In the genomic region with DNA sequence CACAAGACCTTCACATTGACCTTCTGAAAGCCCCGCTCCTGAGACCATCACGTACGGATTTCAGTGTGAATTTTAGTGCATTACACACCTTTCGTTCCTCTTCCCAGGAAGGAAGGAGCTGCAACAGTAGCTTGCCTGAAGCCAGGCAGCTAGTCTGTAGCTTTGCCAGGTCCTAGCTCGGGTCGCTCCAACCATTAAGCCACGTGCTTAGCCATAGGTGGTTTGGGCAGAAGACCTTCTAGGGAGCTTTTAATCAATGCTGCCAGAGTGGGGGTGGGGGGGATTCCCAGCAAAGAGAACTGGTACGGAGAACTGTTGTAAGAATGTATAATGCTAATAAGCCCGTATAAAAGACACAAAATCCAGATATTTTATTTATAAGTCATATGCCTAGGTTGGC, we compare ENCODE assay signal across 26 mouse cellular contexts. TPM values are rescaled to one million over a fixed set of nuclear protein-coding genes. Genes with fewer than 3 reads are reported as not detected.
DNase-seq lines count a peak whose midpoint lies in the region; ATAC-seq and TF ChIP-seq lines count a peak whose summit lies in the region.
"Had no signal": no experiment of that assay in that cellular context is flagged by ENCODE, and none has a peak within 500 bp of the region (broad histone marks: within the 10 kb centered on the region; RNA-seq: fewer than 3 reads in every experiment).

No protein-coding gene starts in this region.

- H3K9ac ChIP-seq in liver, postnatal 0 days (replicated peaks), result no peak overlapping the region
- no peak overlapping the region for H3K9ac ChIP-seq in liver, embryonic 11.5 days (ENCODE audit: low read depth, low read length)
- no peak overlapping the region for H3K9ac ChIP-seq in stomach, postnatal 0 days (ENCODE audit: low read length)
- H3K9ac ChIP-seq: embryonic facial prominence, embryonic 13.5 days; hindbrain, embryonic 13.5 days; liver, embryonic 15.5 days; lung, embryonic 15.5 days; midbrain, embryonic 12.5 days; neural tube, embryonic 13.5 days had no signal

- peak; percentile 83 for DNase-seq in heart, adult 11 months
- no peak for DNase-seq in heart, postnatal 14 days
- DNase-seq in liver, postnatal 0 days, result peak; percentile 8
- DNase-seq in liver, embryonic 11.5 days (ENCODE audit: low spot score), result no peak
- peak; percentile 5 for DNase-seq in embryonic facial prominence, embryonic 10.5 days (ENCODE audit: low spot score)
- no peak for DNase-seq in stomach, postnatal 0 days (ENCODE audit: low spot score)
- DNase-seq in lung, postnatal 10 days, result no peak
- DNase-seq: adrenal gland, postnatal 10 days; cerebellum, adult 9-10 months; embryo, embryonic 11 days; gastrocnemius, adult 2 months; kidney, adult 8-10 months; kidney, postnatal 4 days; layer of hippocampus, postnatal 36 days; liver; lung, postnatal 36 days had no signal

- no peak for TF ChIP-seq EP300 in liver, postnatal 0 days (IDR thresholded peaks at IDR 0.05; ENCODE audit: low read depth)
- no peak for TF ChIP-seq EP300 in stomach, postnatal 0 days (optimal IDR thresholded peaks at IDR 0.05)

- no peaks in the 10 kb centered on the region; the same call in 1 of the 2 replicates for H3K4me1 ChIP-seq in liver, postnatal 0 days (ENCODE audit: insufficient read depth)
- no peaks in the 10 kb centered on the region for H3K4me1 ChIP-seq in liver, embryonic 11.5 days (replicated peaks; ENCODE audit: control insufficient read depth, insufficient read depth, low read length)
- peaks cover 25% of the 10 kb centered on the region for H3K4me1 ChIP-seq in embryonic facial prominence, embryonic 10.5 days
- no peaks in the 10 kb centered on the region for H3K4me1 ChIP-seq in stomach, postnatal 0 days (replicated peaks; ENCODE audit: control insufficient read depth, insufficient read depth)
- H3K4me1 ChIP-seq: liver, embryonic 15.5 days had no signal

- intact Hi-C loops in heart, postnatal 14 days (cut with DNase I), result no loop called here

- 72% methylated on average over 9 of the region's 9 CpGs for WGBS in liver, postnatal 0 days (ENCODE audit: insufficient replicate concordance)
- WGBS in liver, embryonic 11.5 days, result 74% methylated on average over 9 of the region's 9 CpGs
- 86% methylated on average over 9 of the region's 9 CpGs for whole genome bisulfite sequencing in embryonic facial prominence, embryonic 10.5 days
- 63% methylated on average over 9 of the region's 9 CpGs for WGBS in stomach, postnatal 0 days

- no peak for ATAC-seq in liver, postnatal 0 days
- ATAC-seq in liver, embryonic 11.5 days (replicated peaks; ENCODE audit: low FRiP score), result no peak
- no peak for ATAC-seq in stomach, postnatal 0 days (ENCODE audit: low FRiP score, low TSS enrichment)
- ATAC-seq: forebrain, embryonic 16.5 days; Patski had no signal

- H3K27me3 ChIP-seq in liver, postnatal 0 days (ENCODE audit: insufficient read depth, low read length), result no peaks in the 10 kb centered on the region
- H3K27me3 ChIP-seq in liver, embryonic 11.5 days (replicated peaks; ENCODE audit: control insufficient read depth, insufficient read depth, low read length), result no peaks in the 10 kb centered on the region
- H3K27me3 ChIP-seq in embryonic facial prominence, embryonic 10.5 days (replicated peaks; ENCODE audit: low read depth, poor library complexity, severe bottlenecking), result no peaks in the 10 kb centered on the region
- H3K27me3 ChIP-seq in stomach, postnatal 0 days (ENCODE audit: control insufficient read depth, insufficient read depth, low read length), result no peaks in the 10 kb centered on the region
- H3K27me3 ChIP-seq: embryonic facial prominence, embryonic 13.5 days; hindbrain, embryonic 13.5 days; liver, embryonic 15.5 days; lung, embryonic 15.5 days; midbrain, embryonic 12.5 days; neural tube, embryonic 13.5 days; Patski had no signal

- no peak overlapping the region for H3K27ac ChIP-seq in liver, postnatal 0 days (ENCODE audit: low read depth)
- H3K27ac ChIP-seq in liver, embryonic 11.5 days (ENCODE audit: low read depth, low read length), result no peak overlapping the region
- no peak overlapping the region for H3K27ac ChIP-seq in embryonic facial prominence, embryonic 10.5 days (replicated peaks)
- H3K27ac ChIP-seq in stomach, postnatal 0 days (replicated peaks), result peak overlapping the region; percentile 81; the same call in 1 of the 2 replicates
- H3K27ac ChIP-seq: embryonic facial prominence, embryonic 13.5 days; hindbrain, embryonic 13.5 days; kidney, postnatal 0 days; liver, embryonic 15.5 days; lung, embryonic 15.5 days; midbrain, embryonic 12.5 days had no signal

- H3K4me3 ChIP-seq in liver, postnatal 0 days (ENCODE audit: low read depth, low read length), result no peak overlapping the region
- H3K4me3 ChIP-seq in liver, embryonic 11.5 days (ENCODE audit: low read depth, low read length), result no peak overlapping the region
- H3K4me3 ChIP-seq in embryonic facial prominence, embryonic 10.5 days, result no peak overlapping the region
- no peak overlapping the region for H3K4me3 ChIP-seq in stomach, postnatal 0 days (ENCODE audit: low read depth, low read length)
- H3K4me3 ChIP-seq: embryonic facial prominence, embryonic 13.5 days; gastrocnemius, adult 2 months; hindbrain, embryonic 13.5 days; liver, embryonic 15.5 days; lung, embryonic 15.5 days; midbrain, embryonic 12.5 days; neural tube, embryonic 13.5 days had no signal

- H3K9me3 ChIP-seq in liver, postnatal 0 days (ENCODE audit: low read length), result no peaks in the 10 kb centered on the region
- H3K9me3 ChIP-seq in liver, embryonic 11.5 days (ENCODE audit: control insufficient read depth, low read length), result no peaks in the 10 kb centered on the region
- no peaks in the 10 kb centered on the region for H3K9me3 ChIP-seq in embryonic facial prominence, embryonic 10.5 days
- no peaks in the 10 kb centered on the region for H3K9me3 ChIP-seq in stomach, postnatal 0 days (ENCODE audit: control insufficient read depth, low read length)
- H3K9me3 ChIP-seq: embryonic facial prominence, embryonic 13.5 days; hindbrain, embryonic 13.5 days; liver, embryonic 15.5 days; lung, embryonic 15.5 days; midbrain, embryonic 12.5 days; neural tube, embryonic 13.5 days had no signal

- H3K4me2 ChIP-seq in liver, postnatal 0 days (ENCODE audit: low read depth, low read length), result no peak overlapping the region
- no peak overlapping the region for H3K4me2 ChIP-seq in liver, embryonic 11.5 days
- H3K4me2 ChIP-seq in stomach, postnatal 0 days (replicated peaks; ENCODE audit: low read depth), result no peak overlapping the region
- H3K4me2 ChIP-seq: embryonic facial prominence, embryonic 13.5 days; hindbrain, embryonic 13.5 days; liver, embryonic 15.5 days; lung, embryonic 15.5 days; midbrain, embryonic 12.5 days; neural tube, embryonic 13.5 days had no signal

- no peaks in the 10 kb centered on the region for H3K36me3 ChIP-seq in liver, postnatal 0 days (replicated peaks; ENCODE audit: insufficient read depth, low read length)
- H3K36me3 ChIP-seq in liver, embryonic 11.5 days (ENCODE audit: control insufficient read depth, insufficient read depth, low read length), result no peaks in the 10 kb centered on the region
- H3K36me3 ChIP-seq in embryonic facial prominence, embryonic 10.5 days (replicated peaks), result no peaks in the 10 kb centered on the region
- H3K36me3 ChIP-seq in stomach, postnatal 0 days (ENCODE audit: control insufficient read depth, insufficient read depth, low read length), result no peaks in the 10 kb centered on the region
- H3K36me3 ChIP-seq: embryonic facial prominence, embryonic 13.5 days; hindbrain, embryonic 13.5 days; liver, embryonic 15.5 days; lung, embryonic 15.5 days; midbrain, embryonic 12.5 days; neural tube, embryonic 13.5 days had no signal

- TF ChIP-seq CTCF in liver, postnatal 0 days (IDR thresholded peaks at IDR 0.05; ENCODE audit: low read depth), result no peak
- TF ChIP-seq CTCF in stomach, postnatal 0 days (IDR thresholded peaks at IDR 0.05; ENCODE audit: low read depth), result no peak

RNA-seq across cellular contexts. Expression of a gene that starts 27.6 kb away (rescaled TPM):
- total RNA-seq in heart, postnatal 14 days (2021), result 1 to 10 TPM; 1.3 to 1.8 TPM
- 0.05 and 0.13 TPM in 2 replicates for polyA plus RNA-seq in liver, postnatal 0 days (2015; fragmentation: Nextera tagmentation; extraction: Ambion mirVana)
- 0.16 and 0.18 TPM in 2 replicates for polyA plus RNA-seq in liver, embryonic 11.5 days (2014; fragmentation: Nextera tagmentation; extraction: Ambion mirVana)
- 0.24 and 0.28 TPM in 2 replicates for polyA plus RNA-seq in embryonic facial prominence, embryonic 10.5 days (2016; fragmentation: Nextera tagmentation; extraction: Ambion mirVana)
- 2.2 and 3.1 TPM in 2 replicates for polyA plus RNA-seq in stomach, postnatal 0 days (2015; fragmentation: Nextera tagmentation; extraction: Ambion mirVana)
- total RNA-seq: megakaryocyte, adult 5-6 weeks had no signal

Comparison
In these comparisons a context has a peak if more than half of its experiments do, and no peak if none do; other contexts are left out.
1. DNase-seq: peak in heart, adult 11 months (single experiment), liver, postnatal 0 days (single experiment) and embryonic facial prominence, embryonic 10.5 days (single experiment); none in heart, postnatal 14 days (0 of 2), liver, embryonic 11.5 days (single experiment), stomach, postnatal 0 days (single experiment) and lung, postnatal 10 days (single experiment).